Comparison of ENCODE assay signal across 8 mouse cellular contexts in the genomic region with DNA sequence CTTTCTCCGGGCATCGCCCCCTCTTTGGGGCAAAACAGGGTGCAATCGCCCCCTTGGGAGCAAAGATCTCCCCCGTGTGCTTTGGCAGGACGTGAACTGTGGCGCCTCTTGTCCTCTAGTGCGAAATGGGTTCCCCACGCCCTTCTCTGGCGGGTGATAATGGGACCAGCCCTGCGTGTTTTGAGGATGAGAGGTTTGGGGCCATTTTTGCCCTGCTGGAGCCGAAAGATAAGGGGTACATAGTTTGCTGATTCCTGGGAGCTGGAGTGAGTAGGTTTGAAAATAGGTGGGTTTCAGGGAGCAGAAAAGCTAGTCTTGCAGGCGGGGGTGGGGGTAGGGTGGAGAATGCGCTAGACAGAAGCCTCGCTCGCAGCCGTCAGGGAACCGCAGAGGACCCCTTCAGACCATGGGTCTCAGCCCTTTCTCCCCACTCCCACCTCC. TPM values are rescaled to one million over a fixed set of nuclear protein-coding genes. Genes with fewer than 3 reads are reported as not detected.
A peak's percentile ranks its signal among the peaks of the same experiment; 100 is the strongest.
DNase-seq lines count a peak whose midpoint lies in the region; ATAC-seq lines count a peak whose summit lies in the region.

No protein-coding gene starts in this region.

- no peaks in the 10 kb centered on the region for H3K27me3 ChIP-seq in forebrain, embryonic 11.5 days (ENCODE audit: control insufficient read depth, insufficient read depth, low read length)
- H3K27me3 ChIP-seq in hindbrain, embryonic 14.5 days (ENCODE audit: control insufficient read depth, insufficient read depth, low read length), result no peaks in the 10 kb centered on the region
- H3K27me3 ChIP-seq in limb, embryonic 12.5 days, result no peaks in the 10 kb centered on the region
- no peaks in the 10 kb centered on the region for H3K27me3 ChIP-seq in midbrain, embryonic 12.5 days
- H3K27me3 ChIP-seq in stomach, embryonic 16.5 days (ENCODE audit: control insufficient read depth, insufficient read depth, low read length), result no peaks in the 10 kb centered on the region

- DNase-seq in kidney, adult 18-20 months, result peak; percentile 50
- no peak for DNase-seq in kidney, adult 11 months
- peak; percentile 69 for DNase-seq in forebrain, embryonic 11.5 days (ENCODE audit: low spot score)
- peak; percentile 41 for DNase-seq in hindbrain, embryonic 14.5 days (ENCODE audit: low spot score)

- no peak for ATAC-seq in forebrain, embryonic 11.5 days (replicated peaks; ENCODE audit: low FRiP score)
- no peak for ATAC-seq in hindbrain, embryonic 14.5 days (ENCODE audit: low FRiP score)
- ATAC-seq in limb, embryonic 12.5 days (ENCODE audit: insufficient number of reproducible peaks, insufficient read depth, low FRiP score, low TSS enrichment, low read depth), result no peak
- no peak for ATAC-seq in midbrain, embryonic 12.5 days (ENCODE audit: low FRiP score, low read depth)
- ATAC-seq in stomach, embryonic 16.5 days (ENCODE audit: insufficient read depth, low FRiP score), result no peak

- peak overlapping the region; percentile 100 for H3K9ac ChIP-seq in forebrain, embryonic 11.5 days (ENCODE audit: low read length)
- peak overlapping the region; percentile 98 for H3K9ac ChIP-seq in hindbrain, embryonic 14.5 days
- peak overlapping the region; percentile 99 for H3K9ac ChIP-seq in limb, embryonic 12.5 days (replicated peaks)
- peak overlapping the region; percentile 100 for H3K9ac ChIP-seq in midbrain, embryonic 12.5 days (replicated peaks)
- H3K9ac ChIP-seq in stomach, embryonic 16.5 days (ENCODE audit: low read length), result peak overlapping the region; percentile 100

- H3K9me3 ChIP-seq in forebrain, embryonic 11.5 days (ENCODE audit: control insufficient read depth, low read length), result no peaks in the 10 kb centered on the region
- no peaks in the 10 kb centered on the region for H3K9me3 ChIP-seq in hindbrain, embryonic 14.5 days (ENCODE audit: control insufficient read depth, low read length)
- no peaks in the 10 kb centered on the region for H3K9me3 ChIP-seq in limb, embryonic 12.5 days
- no peaks in the 10 kb centered on the region for H3K9me3 ChIP-seq in midbrain, embryonic 12.5 days
- H3K9me3 ChIP-seq in stomach, embryonic 16.5 days (replicated peaks; ENCODE audit: control insufficient read depth, low read length), result no peaks in the 10 kb centered on the region

- peak overlapping the region; percentile 100 for H3K27ac ChIP-seq in brown adipose tissue, adult 24 weeks (replicated peaks; ENCODE audit: low read depth, low read length)
- H3K27ac ChIP-seq in forebrain, embryonic 11.5 days (ENCODE audit: low read depth, low read length), result peak overlapping the region; percentile 100
- H3K27ac ChIP-seq in hindbrain, embryonic 14.5 days, result peak overlapping the region; percentile 100
- H3K27ac ChIP-seq in limb, embryonic 12.5 days, result peak overlapping the region; percentile 100
- H3K27ac ChIP-seq in midbrain, embryonic 12.5 days (replicated peaks), result peak overlapping the region; percentile 100
- peak overlapping the region; percentile 100 for H3K27ac ChIP-seq in stomach, embryonic 16.5 days (ENCODE audit: low read length)

- peak overlapping the region; percentile 93 for H3K4me3 ChIP-seq in brown adipose tissue, adult 24 weeks (ENCODE audit: insufficient read depth, low read depth, low read length)
- H3K4me3 ChIP-seq in forebrain, embryonic 11.5 days (ENCODE audit: low read depth, low read length), result peak overlapping the region; percentile 92
- peak overlapping the region; percentile 62 for H3K4me3 ChIP-seq in hindbrain, embryonic 14.5 days (replicated peaks; ENCODE audit: low read length)
- H3K4me3 ChIP-seq in limb, embryonic 12.5 days (replicated peaks), result peak overlapping the region; percentile 88
- H3K4me3 ChIP-seq in midbrain, embryonic 12.5 days, result peak overlapping the region; percentile 92
- H3K4me3 ChIP-seq in stomach, embryonic 16.5 days (replicated peaks; ENCODE audit: low read length), result peak overlapping the region; percentile 95

- under 1% methylated on average over 17 of the region's 17 CpGs for WGBS in forebrain, embryonic 11.5 days
- WGBS in hindbrain, embryonic 14.5 days, result 0% methylated on average over 17 of the region's 17 CpGs
- 0% methylated on average over 17 of the region's 17 CpGs for WGBS in limb, embryonic 12.5 days
- WGBS in midbrain, embryonic 12.5 days, result 0% methylated on average over 16 of the region's 17 CpGs
- under 1% methylated on average over 17 of the region's 17 CpGs for WGBS in stomach, embryonic 16.5 days

- H3K4me2 ChIP-seq in forebrain, embryonic 11.5 days (ENCODE audit: low read depth, low read length, severe bottlenecking), result peak overlapping the region; percentile 100
- peak overlapping the region; percentile 86 for H3K4me2 ChIP-seq in hindbrain, embryonic 14.5 days (replicated peaks)
- H3K4me2 ChIP-seq in limb, embryonic 12.5 days, result peak overlapping the region; percentile 81
- H3K4me2 ChIP-seq in midbrain, embryonic 12.5 days (replicated peaks), result peak overlapping the region; percentile 82
- peak overlapping the region; percentile 84 for H3K4me2 ChIP-seq in stomach, embryonic 16.5 days (ENCODE audit: low read depth, low read length)

- H3K36me3 ChIP-seq in forebrain, embryonic 11.5 days (ENCODE audit: control insufficient read depth, insufficient read depth, low read length), result no peaks in the 10 kb centered on the region
- no peaks in the 10 kb centered on the region for H3K36me3 ChIP-seq in hindbrain, embryonic 14.5 days (replicated peaks; ENCODE audit: control insufficient read depth, insufficient read depth)
- peaks cover 16% of the 10 kb centered on the region for H3K36me3 ChIP-seq in limb, embryonic 12.5 days
- H3K36me3 ChIP-seq in midbrain, embryonic 12.5 days, result no peaks in the 10 kb centered on the region
- H3K36me3 ChIP-seq in stomach, embryonic 16.5 days (ENCODE audit: control insufficient read depth, insufficient read depth, low read length), result no peaks in the 10 kb centered on the region

- peaks cover 31% of the 10 kb centered on the region for H3K4me1 ChIP-seq in brown adipose tissue, adult 24 weeks (ENCODE audit: control insufficient read depth, insufficient read depth, insufficient read length, low read length)
- peaks cover 13% of the 10 kb centered on the region for H3K4me1 ChIP-seq in forebrain, embryonic 11.5 days (replicated peaks; ENCODE audit: control insufficient read depth, insufficient read depth, low read length)
- H3K4me1 ChIP-seq in hindbrain, embryonic 14.5 days (replicated peaks; ENCODE audit: control insufficient read depth, insufficient read depth, low read length), result peaks cover 30% of the 10 kb centered on the region
- peaks cover 38% of the 10 kb centered on the region for H3K4me1 ChIP-seq in limb, embryonic 12.5 days (replicated peaks)
- peaks cover 40% of the 10 kb centered on the region for H3K4me1 ChIP-seq in midbrain, embryonic 12.5 days
- H3K4me1 ChIP-seq in stomach, embryonic 16.5 days (ENCODE audit: control insufficient read depth, insufficient read depth, low read length), result peaks cover 42% of the 10 kb centered on the region

RNA-seq across cellular contexts. Expression of a gene that starts 1.3 kb away (rescaled TPM):
- polyA plus RNA-seq in brown adipose tissue, adult 24 weeks (2012; ENCODE audit: insufficient read depth, insufficient read length, missing spikeins), result 11.0 and 12.2 TPM in 2 replicates
- 23.9 and 24.2 TPM in 2 replicates for polyA plus RNA-seq in forebrain, embryonic 11.5 days (2014; fragmentation: Nextera tagmentation; extraction: Ambion mirVana)
- 14.4 and 17.0 TPM in 2 replicates for polyA plus RNA-seq in hindbrain, embryonic 14.5 days (2014; fragmentation: Nextera tagmentation; extraction: Ambion mirVana)
- 26.3 and 26.8 TPM in 2 replicates for polyA plus RNA-seq in limb, embryonic 12.5 days (2016; fragmentation: Nextera tagmentation; extraction: Ambion mirVana)
- 27.4 and 31.1 TPM in 2 replicates for polyA plus RNA-seq in midbrain, embryonic 12.5 days (2016; fragmentation: Nextera tagmentation; extraction: Ambion mirVana)
- polyA plus RNA-seq in stomach, embryonic 16.5 days (2015; fragmentation: Nextera tagmentation; extraction: Ambion mirVana), result 9.7 and 10.4 TPM in 2 replicates

RNA-seq across cellular contexts. Expression of a gene that starts 14.4 kb away (rescaled TPM):
- polyA plus RNA-seq in brown adipose tissue, adult 24 weeks (2012; ENCODE audit: insufficient read depth, insufficient read length, missing spikeins), result 22.5 and 31.0 TPM in 2 replicates
- 427 and 437 TPM in 2 replicates for polyA plus RNA-seq in forebrain, embryonic 11.5 days (2014; fragmentation: Nextera tagmentation; extraction: Ambion mirVana)
- polyA plus RNA-seq in hindbrain, embryonic 14.5 days (2014; fragmentation: Nextera tagmentation; extraction: Ambion mirVana), result 224 and 245 TPM in 2 replicates
- 404 and 415 TPM in 2 replicates for polyA plus RNA-seq in limb, embryonic 12.5 days (2016; fragmentation: Nextera tagmentation; extraction: Ambion mirVana)
- 331 and 332 TPM in 2 replicates for polyA plus RNA-seq in midbrain, embryonic 12.5 days (2016; fragmentation: Nextera tagmentation; extraction: Ambion mirVana)
- 256 and 262 TPM in 2 replicates for polyA plus RNA-seq in stomach, embryonic 16.5 days (2015; fragmentation: Nextera tagmentation; extraction: Ambion mirVana)

RNA-seq across cellular contexts. Expression of a gene that starts 50.6 kb away (rescaled TPM):
- polyA plus RNA-seq in brown adipose tissue, adult 24 weeks (2012; ENCODE audit: insufficient read depth, insufficient read length, missing spikeins), result 58.0 and 62.4 TPM in 2 replicates
- polyA plus RNA-seq in forebrain, embryonic 11.5 days (2014; fragmentation: Nextera tagmentation; extraction: Ambion mirVana), result 48.6 and 52.1 TPM in 2 replicates
- polyA plus RNA-seq in hindbrain, embryonic 14.5 days (2014; fragmentation: Nextera tagmentation; extraction: Ambion mirVana), result 64.3 and 75.4 TPM in 2 replicates
- polyA plus RNA-seq in limb, embryonic 12.5 days (2016; fragmentation: Nextera tagmentation; extraction: Ambion mirVana), result 59.7 and 62.0 TPM in 2 replicates
- 46.9 and 51.1 TPM in 2 replicates for polyA plus RNA-seq in midbrain, embryonic 12.5 days (2016; fragmentation: Nextera tagmentation; extraction: Ambion mirVana)
- 38.4 and 44.2 TPM in 2 replicates for polyA plus RNA-seq in stomach, embryonic 16.5 days (2015; fragmentation: Nextera tagmentation; extraction: Ambion mirVana)
